Mouse (Mus musculus) lung, adult 2 months (tissue): ENCODE data around the gene Zfp119b. TPM values are rescaled to one million over a fixed set of nuclear protein-coding genes. Genes with fewer than 3 reads are reported as not detected.
A peak's percentile ranks its signal among the peaks of the same experiment; 100 is the strongest.

Experiments
- DNase-seq: peaks from one replicate; pipeline ENCODE4 v3.0.0; 2022
- H3K4me1 ChIP-seq: fragments of 200-500 bp; 2 replicates; pipeline ENCODE4 v1.6.1; 2011; ENCODE audit warnings: low read length; ENCODE audit not compliant: control insufficient read depth, insufficient read depth
- H3K4me3 ChIP-seq: fragments of 200-500 bp; replicated peaks from 2 replicates; pipeline ENCODE3; 2011; ENCODE audit warnings: low read depth, mild to moderate bottlenecking, control low read depth, low read length; ENCODE audit errors: extremely low read depth
- CTCF ChIP-seq: fragments of 200-500 bp; IDR thresholded peaks from 2 replicates; pipeline ENCODE4 v1.5.1; 2011; ENCODE audit warnings: mild to moderate bottlenecking, low read length, control low read depth; ENCODE audit not compliant: insufficient read depth
- POLR2A ChIP-seq: fragments of 200-500 bp; IDR thresholded peaks from 2 replicates; pipeline ENCODE4 v1.6.1; 2011; ENCODE audit warnings: low read depth, mild to moderate bottlenecking, control low read depth, low read length, borderline replicate concordance; ENCODE audit errors: extremely low read depth
- WGBS: fragments of 180-500 bp; shearing (Covaris S2); methylation state at CpG from one replicate; pipeline ENCODE4 v1.1.7; 2018; 5-methylcytosine and 5-hydroxymethylcytosine counted together
- polyA plus RNA-seq: library from polyadenylated mRNA; depleted of rRNA; stranded (reverse); fragments of >200 nt; gene quantifications from 2 replicates; pipeline ENCODE4 v1.2.3, GENCODE M21; 2012; rRNA removed

Zfp119b gene
- 0.29 and 0.70 TPM in 2 replicates for polyA plus RNA-seq

GRCm38 (mm10) chr17:55949400-55949799 is at the start of gene Zfp119b:
Gene Zfp119b, minus strand, starts transcription at chr17:55949500.
- DNase-seq, result no peak
- Histone ChIP-seq H3K4me1 (peaks cover 2% of the 10 kb centered on the region), H3K4me3 (no peak within 1 kb of the TSS)
- TF ChIP-seq CTCF (no peak), POLR2A (no peak)
- 82% methylated on average over 2 of the region's 2 CpGs for WGBS

DNA sequence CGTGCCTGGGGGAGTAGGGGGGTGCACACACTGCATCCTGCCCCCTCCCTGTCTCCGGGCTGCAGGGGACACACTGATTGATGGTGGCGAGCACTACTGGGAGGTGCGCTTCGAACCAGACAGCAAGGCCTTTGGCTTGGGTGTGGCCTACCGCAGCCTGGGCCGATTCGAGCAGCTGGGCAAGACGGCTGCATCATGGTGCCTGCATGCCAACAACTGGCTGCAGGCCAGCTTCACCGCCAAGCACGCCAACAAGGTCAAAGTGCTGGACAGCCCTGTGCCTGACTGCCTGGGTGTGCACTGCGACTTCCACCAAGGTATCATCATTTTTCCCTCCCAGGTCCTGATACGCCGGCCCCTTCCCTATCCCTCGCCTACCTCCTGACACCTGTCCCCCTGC is 46.7 kb upstream of the Zfp119b start:
- Histone ChIP-seq H3K4me1 (no peaks in the 10 kb centered on the region), H3K4me3 (no peak overlapping the region)
- WGBS, result 80% methylated on average over 15 of the region's 15 CpGs
- no peak for TF ChIP-seq CTCF
- TF ChIP-seq POLR2A, result no peak
- no peak for DNase-seq

GRCm38 (mm10) chr17:55990278-55990898 is 41.1 kb upstream of the Zfp119b start:
- 78% methylated on average over 8 of the region's 8 CpGs for WGBS
- DNase-seq, result no peak
- Histone ChIP-seq H3K4me3 (no peak overlapping the region), H3K4me1 (no peaks in the 10 kb centered on the region)
- TF ChIP-seq POLR2A (no peak), CTCF (no peak)

DNA sequence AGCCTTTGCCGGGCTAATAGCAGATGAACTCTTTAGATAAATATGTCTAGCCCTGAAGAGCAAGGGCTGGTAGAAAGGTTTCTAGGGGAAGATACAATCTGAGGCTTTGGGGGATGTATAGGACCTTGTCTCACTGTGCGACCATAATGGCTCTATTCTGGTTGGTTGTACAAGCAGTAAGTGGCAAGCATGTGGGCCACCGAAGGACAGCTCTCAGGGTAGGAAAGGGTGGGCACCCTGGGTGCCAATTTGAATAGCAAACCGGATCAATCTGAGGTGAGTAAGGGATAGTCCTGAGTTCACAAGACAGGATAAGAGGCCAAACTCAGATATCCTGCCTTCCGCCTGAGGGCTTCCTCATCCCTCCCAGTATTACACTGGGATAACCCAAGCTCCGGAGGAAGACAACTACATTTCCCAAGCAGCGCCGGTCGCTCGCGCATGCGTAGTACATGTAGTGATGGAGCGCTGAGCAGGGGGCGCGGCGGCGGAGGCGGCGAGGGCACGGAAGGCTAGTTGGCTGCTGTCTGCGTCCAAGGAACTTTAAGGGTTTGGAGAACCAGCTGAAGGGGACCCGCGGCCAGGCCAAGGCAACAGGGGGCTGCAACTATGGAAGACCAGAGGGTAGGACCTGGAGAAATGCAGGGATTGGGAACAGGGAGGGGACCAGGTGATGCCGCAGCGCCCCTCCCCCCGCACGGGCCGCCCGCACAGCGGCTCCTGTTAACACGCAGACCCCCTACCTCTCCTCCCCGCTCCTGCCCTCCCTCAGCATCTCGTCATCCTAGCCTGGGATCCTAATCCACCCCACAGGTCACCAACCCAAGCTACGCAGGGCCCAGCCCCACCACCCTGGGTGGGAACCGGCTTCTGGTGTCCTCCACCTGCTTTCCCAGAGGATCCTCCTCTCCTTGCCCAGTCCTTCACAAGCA is 37.0 kb upstream of the Zfp119b start, which contains the start of gene Fsd1:
Fsd1 (plus strand) TSS at position 480 of the 932 bp plus-strand sequence.
- no peaks in the 10 kb centered on the region for H3K4me1 ChIP-seq
- 7% methylated on average over 35 of the region's 35 CpGs for WGBS
- H3K4me3 ChIP-seq, result no peak within 1 kb of the TSS
- TF ChIP-seq CTCF, result no peak
- TF ChIP-seq POLR2A, result no peak
- DNase-seq, result no peak

DNA sequence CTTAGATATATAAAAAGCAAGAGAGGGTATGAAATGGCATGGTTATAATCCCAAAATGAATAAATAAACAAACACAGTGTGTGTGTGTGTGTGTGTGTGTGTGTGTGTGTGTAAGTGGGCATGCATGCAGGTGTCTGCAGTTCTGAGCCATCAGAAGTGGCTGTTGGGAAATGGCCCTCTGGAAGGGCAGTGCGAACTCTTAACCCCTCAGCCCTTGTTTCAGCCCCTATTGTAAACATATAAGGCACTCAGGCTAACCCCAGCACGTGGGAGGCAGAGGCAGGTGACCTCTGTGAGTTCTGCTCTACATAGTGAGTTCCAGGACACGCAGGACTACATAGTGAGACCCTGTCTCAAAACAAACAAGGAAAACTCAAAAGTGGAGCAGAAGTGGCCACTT is 28.0 kb upstream of the Zfp119b start:
- no peak for TF ChIP-seq POLR2A
- no peak for TF ChIP-seq CTCF
- Histone ChIP-seq H3K4me1 (0 out of 2 replicates have a peak, but pooled peaks cover 3% of the 10 kb centered on the region), H3K4me3 (no peak overlapping the region)
- no peak for DNase-seq
- 41% methylated on average over 3 of the region's 3 CpGs for WGBS

DNA sequence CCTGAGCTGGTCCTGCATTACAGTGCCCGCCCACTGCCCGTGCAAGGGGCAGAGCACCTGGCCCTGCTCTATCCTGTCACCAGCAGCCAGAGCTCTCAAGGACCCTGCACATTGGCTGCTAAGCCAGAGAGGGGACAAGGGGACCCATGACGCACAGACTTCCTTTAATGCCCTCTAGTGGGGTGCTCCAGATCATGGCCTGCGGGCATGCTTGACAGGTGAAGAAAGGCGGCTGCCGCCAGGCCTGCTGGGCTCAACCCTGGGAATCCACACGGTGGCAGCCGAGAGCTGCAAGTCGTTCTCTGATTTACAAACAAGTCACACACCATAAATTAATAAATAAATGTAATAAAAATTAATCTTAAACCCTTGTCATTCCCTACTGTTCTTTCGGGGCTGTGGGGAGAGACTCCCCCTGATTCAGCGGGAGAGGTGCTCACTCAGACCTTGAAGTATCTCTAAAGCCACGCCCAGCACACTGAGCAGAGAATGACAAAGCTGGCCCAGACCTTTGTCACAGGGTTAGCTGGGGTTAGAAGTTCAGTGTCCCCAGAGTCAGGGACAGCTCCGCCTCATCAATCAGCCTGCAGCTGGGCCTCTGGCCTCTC is 27.1 kb upstream of the Zfp119b start:
- DNase-seq, result peak; percentile 78

GRCm38 (mm10) chr17:55971453-55971852 is 22.2 kb upstream of the Zfp119b start:
- H3K4me1 ChIP-seq, result peaks cover under 1% of the 10 kb centered on the region; the same call in 1 of the 2 replicates
- no peak for DNase-seq
- no peak overlapping the region for H3K4me3 ChIP-seq
- TF ChIP-seq CTCF (no peak), POLR2A (no peak)
- WGBS, result 40% methylated on average over 22 of the region's 22 CpGs

More for the DNA sequence above, 27.1 kb upstream of the Zfp119b start:
- WGBS, result 14% methylated on average over 13 of the region's 13 CpGs
- no peak overlapping the region for H3K4me3 ChIP-seq
- TF ChIP-seq POLR2A (no peak), CTCF (peak; percentile 79)
- H3K4me1 ChIP-seq, result 0 out of 2 replicates have a peak, but pooled peaks cover 3% of the 10 kb centered on the region

GRCm38 (mm10) chr17:55969966-55970891 is 20.9 kb upstream of the Zfp119b start, which contains the start of gene Shd:
Gene Shd, plus strand, starts transcription at chr17:55970467.
- no peak for DNase-seq
- Histone ChIP-seq H3K4me3 (peak within 1 kb of the TSS; percentile 36), H3K4me1 (no peaks in the 10 kb centered on the region; the same call in 1 of the 2 replicates)
- TF ChIP-seq CTCF (no peak), POLR2A (no peak)
- 10% methylated on average over 54 of the region's 55 CpGs for WGBS

GRCm38 (mm10) chr17:55969560-55969959 is 20.3 kb upstream of the Zfp119b start:
- no peak for DNase-seq
- no peak for TF ChIP-seq CTCF
- H3K4me1 ChIP-seq, result no peaks in the 10 kb centered on the region; the same call in 1 of the 2 replicates
- whole genome bisulfite sequencing, result 45% methylated on average over 14 of the region's 14 CpGs
- no peak overlapping the region for H3K4me3 ChIP-seq
